Mouse (Mus musculus) spleen, postnatal 4 days (tissue): ENCODE results near the gene Il31ra.
"Not testable (repeated sequence)": the region's sequence is repeated elsewhere in the genome, so short reads cannot be mapped to it uniquely, and the experiment has no call there.

Source experiments
- DNase-seq, 2 experiments: peaks; one replicate each; pipeline ENCODE4 v3.0.0; 2022; ENCODE audit warnings: low spot score in 2 of 2

Gene Il31ra

DNA sequence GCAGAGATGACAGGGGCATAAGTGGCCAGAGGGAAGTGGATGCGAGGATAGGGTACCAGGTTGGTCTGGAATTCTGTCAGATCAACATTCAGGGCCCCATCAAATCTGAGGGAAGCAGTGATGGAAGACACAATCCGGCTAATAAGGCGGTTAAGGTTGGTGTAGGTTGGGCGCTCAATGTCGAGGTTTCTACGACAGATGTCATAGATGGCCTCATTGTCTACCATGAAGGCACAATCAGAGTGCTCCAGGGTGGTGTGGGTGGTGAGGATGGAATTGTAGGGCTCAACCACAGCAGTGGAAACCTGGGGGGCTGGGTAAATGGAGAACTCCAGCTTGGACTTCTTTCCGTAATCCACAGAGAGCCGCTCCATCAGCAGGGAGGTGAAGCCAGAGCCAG is at the start of gene Il31ra:
Gene Il31ra (minus strand): TSS at position 101 of the 400 bp plus-strand sequence.
- not testable (repeated sequence) for DNase-seq

DNA sequence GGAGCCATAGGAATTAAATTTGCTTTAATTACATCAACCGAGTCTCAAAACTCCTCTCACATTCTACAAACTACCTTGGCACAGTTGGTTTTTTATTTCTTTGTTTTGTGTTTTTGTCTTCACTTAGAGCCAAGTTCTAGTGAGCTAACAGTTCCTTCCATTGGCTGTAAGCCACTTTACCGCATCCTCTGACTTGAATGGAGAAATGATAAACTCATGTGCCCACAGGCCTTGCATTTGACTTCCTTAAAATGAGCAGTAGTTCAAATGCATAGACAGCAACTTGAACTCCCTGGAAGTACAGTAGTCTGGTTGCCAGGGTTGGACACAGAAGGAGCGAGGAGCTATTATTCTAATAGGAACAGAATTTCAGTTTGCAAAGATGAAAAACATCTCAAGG is 48.7 kb upstream of the Il31ra start:
- DNase-seq: no peak

GRCm38 (mm10) chr13:112639111-112639510 is 45.0 kb upstream of the Il31ra start:
- peak; percentile 49 to 68 for DNase-seq

DNA sequence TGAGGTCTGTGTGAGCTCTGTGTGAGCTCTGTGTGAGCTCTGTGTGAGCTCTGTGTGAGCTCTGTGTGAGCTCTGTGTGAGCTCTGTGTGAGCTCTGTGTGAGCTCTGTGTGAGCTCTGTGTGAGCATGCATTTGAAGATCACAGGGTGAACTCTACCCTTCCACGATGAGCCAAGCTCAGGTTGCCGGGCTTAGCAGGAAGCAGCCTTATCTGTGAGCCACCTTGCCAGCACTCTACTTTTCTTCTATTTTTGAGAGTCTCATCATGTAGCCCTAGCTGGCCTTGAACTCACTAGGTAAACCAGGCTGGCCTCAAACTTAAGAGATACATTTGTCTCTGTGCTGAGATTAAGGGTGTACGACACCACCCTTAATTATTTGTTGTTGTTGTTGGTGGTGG is 42.3 kb upstream of the Il31ra start:
- DNase-seq: no peak

DNA sequence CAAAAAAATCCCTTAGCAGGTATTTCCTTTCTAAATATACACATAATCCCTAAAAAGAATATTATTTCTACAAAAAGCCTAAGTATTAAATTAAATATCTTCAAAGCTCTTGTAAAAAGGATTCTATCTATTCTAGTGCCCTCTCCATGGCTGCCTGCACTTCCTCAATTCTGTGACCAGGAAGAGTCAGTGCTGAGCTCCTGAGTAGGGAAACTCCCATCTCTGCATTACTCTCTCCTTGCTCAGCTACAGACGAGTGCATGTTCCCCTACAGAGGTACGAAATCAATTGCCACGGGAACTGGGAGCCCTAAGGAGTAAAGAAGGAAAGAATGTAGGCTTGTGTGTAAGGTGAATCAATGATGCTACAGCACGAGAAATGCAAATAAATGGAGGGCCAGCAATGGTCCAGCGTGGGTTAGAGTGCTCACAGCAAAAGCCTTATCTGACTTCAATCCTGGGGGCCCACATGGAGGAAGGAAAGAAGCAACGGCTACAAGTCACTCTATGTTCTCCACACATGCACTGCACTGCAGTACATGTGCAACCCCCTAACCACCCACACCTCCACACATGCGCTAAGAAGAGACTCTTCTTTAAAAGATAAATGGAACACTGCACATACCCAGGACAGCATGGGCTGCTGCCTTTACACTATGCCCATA is 41.1 kb upstream of the Il31ra start:
- no peak for DNase-seq

- no peak for DNase-seq
Observed at GRCm38 (mm10) chr13:112625566-112625965, 31.4 kb upstream of the Il31ra start.

- DNase-seq: no peak
Observed at GRCm38 (mm10) chr13:112624622-112625021, 30.5 kb upstream of the Il31ra start.

GRCm38 (mm10) chr13:112623656-112624055 is 29.5 kb upstream of the Il31ra start:
- DNase-seq: no peak

DNA sequence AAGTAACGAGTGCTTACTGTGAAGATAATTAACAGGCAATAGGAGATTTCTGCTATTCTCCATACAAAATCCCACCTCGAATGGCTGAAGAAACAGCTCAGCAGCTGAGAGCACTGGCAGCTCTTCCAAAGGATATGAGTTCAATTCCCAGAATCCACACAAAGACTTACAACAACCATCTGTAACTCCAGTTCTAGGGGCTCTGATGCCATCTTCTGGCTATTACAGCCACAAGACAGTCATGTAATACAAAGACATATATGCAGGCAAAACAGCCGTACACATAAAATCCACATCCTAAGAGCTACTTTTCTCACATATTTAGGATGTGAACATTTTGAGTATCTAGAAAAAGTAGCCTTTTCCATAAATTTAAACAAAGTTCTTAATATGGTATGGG is 27.4 kb upstream of the Il31ra start:
- DNase-seq: no peak

- no peak for DNase-seq
Observed at GRCm38 (mm10) chr13:112608606-112609005, 14.4 kb upstream of the Il31ra start.

GRCm38 (mm10) chr13:112604411-112604810 is 10.3 kb upstream of the Il31ra start:
- DNase-seq: no peak

DNA sequence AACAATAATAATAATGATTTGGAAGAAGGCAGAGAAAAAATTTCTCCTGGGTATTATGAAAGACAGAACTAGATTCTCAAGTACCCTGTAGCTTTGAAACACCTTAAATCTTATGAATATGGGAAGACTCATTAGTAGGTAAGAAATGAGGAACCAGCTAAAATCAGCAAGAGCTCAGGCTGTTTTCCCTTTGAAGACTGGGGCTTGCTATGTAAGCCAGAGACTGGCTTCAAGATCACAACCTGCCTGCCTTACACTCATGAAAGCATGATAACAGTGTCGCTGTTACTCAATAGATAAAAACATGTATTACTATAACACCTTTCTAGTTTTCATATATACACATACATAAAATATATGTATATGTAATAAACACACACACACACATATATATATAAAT is 9.7 kb upstream of the Il31ra start:
- DNase-seq: no peak

GRCm38 (mm10) chr13:112602607-112603006 is 8.4 kb upstream of the Il31ra start:
- no peak for DNase-seq

DNA sequence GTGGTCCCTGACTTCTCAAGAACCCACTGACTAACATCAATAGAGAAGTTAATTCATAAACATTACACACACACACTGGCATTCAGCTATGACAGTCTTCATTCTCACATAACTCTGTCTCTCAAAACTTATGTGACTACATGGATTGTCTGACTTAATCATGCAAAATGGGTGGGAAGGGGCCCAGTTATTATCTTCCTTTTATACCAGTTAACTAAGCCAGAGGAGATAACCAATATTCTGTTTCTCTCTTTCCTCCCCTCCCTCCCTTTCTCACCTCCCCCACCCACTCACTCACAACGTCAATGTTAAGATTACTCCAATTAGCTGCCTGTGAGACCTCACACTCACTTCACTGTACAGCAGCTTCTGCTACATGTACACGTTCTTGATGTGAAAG is 3.9 kb downstream of the Il31ra start:
- DNase-seq: no peak

DNA sequence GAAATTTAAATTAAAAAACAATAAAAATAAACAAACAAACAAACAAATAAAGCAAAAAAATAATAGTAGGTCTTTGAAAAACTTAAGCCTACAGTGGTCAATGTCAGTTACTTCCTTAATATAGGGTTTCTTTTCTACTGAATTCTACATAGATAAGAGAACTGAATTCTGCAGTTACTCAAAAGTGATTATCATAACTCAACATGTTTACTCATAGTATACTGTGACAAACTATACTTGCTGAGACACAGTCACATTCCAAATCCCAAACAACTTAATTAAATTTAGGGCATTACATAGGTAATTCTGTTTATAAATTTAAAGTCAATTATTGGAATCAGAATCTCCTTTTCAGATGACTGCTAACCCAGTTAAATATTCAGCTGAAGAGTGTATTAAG is 4.5 kb downstream of the Il31ra start:
- no peak for DNase-seq

DNA sequence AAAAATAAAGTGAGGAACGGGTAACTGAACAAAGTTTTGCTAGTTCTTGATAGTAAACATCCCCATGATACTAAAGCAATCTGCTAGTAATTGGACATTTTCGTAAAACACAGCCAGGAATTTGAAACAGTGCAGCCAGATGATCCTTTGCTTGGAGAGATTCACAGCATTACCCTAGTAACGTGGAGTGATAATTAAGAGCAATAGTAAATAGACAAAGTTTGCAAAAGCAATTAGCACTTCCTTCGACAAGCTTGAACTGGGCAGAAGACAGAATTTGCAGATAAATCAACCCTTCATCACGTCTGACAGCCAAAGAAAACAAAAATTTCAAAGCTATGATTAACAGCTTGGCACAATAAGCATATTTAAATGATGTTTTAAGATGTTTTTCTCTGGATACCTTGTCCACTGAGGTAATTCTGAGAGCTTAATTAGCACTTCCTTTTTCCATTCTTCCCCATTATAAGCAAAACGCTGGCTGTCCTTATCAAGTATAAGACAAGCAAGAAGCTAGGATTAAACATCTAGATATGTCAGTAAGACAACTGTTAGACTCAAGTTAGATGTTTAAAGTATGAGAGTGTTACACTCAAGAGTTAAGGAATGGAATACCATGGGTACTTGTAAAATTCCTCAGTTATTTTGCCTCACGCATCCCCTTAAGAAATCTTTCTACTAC is 9.5 kb downstream of the Il31ra start:
- no peak for DNase-seq

GRCm38 (mm10) chr13:112582291-112582690 is 11.9 kb downstream of the Il31ra start:
- DNase-seq: no peak

DNA sequence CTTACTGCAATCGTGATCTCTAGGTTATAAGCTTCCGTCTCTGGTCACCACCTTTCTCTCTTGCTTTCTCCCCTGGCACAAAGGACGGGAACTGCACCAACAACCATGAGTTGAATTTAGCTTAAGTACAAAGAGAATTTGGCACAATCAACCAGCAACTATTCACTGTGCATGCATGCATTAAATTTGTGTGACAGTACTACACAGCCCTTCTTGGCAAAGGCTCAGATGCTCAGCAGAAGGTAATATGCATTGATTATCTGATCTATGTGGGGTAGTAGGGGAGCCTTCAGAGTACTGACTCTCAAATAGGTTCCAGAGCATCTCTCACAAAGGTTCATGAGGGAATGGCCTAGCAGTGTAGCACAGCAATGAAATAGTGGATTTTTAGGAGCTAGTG is 12.4 kb downstream of the Il31ra start:
- no peak for DNase-seq

DNA sequence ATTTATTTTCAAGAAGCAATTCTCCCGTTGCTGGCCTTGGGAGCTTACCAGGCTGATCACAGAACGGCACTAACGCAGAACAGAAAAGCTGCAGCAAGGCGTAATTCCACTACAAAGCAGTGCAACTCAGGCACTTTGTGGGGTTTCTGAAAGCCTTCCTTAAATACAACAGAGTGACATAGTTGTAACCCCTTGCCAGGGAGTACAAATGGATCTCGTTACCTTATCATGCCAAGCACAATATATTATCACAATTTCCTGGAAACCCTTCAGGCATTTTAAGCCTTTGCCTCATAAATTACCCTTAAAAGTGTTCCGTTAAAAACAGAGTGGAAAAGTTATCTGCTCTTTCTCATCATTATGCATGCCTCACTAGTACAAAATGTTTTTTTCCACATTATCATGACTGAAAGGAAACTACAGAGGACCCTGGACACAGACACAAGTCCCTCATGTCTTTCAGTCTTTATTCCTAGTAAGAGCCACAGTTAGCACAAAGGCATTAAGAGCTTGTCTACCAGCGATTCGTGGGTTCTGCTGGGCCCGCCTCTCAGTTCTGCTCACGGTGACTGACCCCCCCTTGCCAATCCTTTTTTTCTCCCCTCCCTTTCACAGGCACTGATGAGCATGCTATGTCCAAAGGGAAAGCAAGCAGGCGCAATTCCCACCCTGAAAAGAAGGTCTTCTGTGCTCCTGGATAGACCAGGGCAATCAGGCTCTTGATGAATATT is 13.4 kb downstream of the Il31ra start:
- no peak for DNase-seq

- DNase-seq: peak; percentile 100
Observed at GRCm38 (mm10) chr13:112578041-112578440, 16.1 kb downstream of the Il31ra start.

- no peak for DNase-seq
Observed at GRCm38 (mm10) chr13:112573800-112574199, 20.4 kb downstream of the Il31ra start.

DNA sequence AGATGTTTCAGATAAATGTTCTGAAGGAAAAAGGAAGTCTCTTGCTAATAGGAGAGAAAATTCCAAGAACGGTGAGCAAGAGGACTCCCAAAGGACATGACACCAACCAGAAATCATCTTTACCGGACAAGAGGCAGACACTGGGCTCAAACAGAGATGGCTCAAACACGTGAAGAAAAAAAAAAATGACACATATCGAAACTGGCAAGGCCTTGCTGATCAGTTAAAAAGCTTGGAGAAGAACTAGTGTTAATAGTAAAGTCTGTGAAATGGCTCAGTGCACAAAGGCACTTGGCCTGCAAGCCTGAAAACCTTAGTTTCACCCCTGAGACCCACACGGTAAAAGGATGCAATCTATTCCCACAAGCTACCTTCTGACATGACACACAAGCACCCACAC is 23.4 kb downstream of the Il31ra start:
- DNase-seq: no peak

DNA sequence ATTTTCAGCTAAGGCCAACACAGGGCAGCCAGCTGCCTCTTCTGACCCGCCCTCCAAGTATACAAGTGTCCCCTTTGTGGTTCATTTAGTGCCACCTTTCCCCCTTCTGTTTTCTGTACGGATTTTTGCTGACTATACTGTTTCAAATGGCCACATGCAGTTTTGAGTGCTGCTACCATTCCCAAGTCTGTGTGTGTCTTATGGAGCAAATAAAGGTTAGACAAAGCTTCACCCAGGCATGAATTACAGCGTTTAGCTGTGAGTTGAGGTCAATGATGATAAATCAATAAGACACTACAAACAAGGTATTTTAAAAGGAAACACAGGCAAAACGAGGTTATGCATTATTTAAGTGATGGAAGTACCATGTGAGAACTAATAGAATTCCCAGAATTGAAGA is 24.6 kb downstream of the Il31ra start:
- no peak for DNase-seq
